Mouse (Mus musculus) midbrain, postnatal 0 days (tissue): ENCODE data around the gene Map2k3. TPM values are rescaled to one million over a fixed set of nuclear protein-coding genes. Genes with fewer than 3 reads are reported as not detected.

Experiments used
- ATAC-seq: fragments of 200-750 bp; cut with Nextera tagmentation; 2 replicates; pipeline ENCODE4 v1.8.0; 2017; ENCODE audit warnings: moderate number of reproducible peaks, mild to moderate bottlenecking, moderate TSS enrichment, moderate library complexity; ENCODE audit not compliant: low FRiP score
- DNase-seq: peaks from one replicate; pipeline ENCODE4 v3.0.0-alpha.2; 2015; ENCODE audit warnings: low spot score
- H3K27ac ChIP-seq: fragments of 300-500 bp; sonication (generic); 2 replicates; pipeline ENCODE4 v1.5.1; 2014; ENCODE audit warnings: low read depth, mild to moderate bottlenecking, low read length, mixed read lengths
- H3K27me3 ChIP-seq: fragments of 300-500 bp; sonication (generic); 2 replicates; pipeline ENCODE4 v1.6.1; 2014; ENCODE audit warnings: low read length, control low read depth, mixed read lengths; ENCODE audit not compliant: insufficient read depth
- H3K36me3 ChIP-seq: fragments of 300-500 bp; sonication (generic); 2 replicates; pipeline ENCODE4 v1.6.1; 2014; ENCODE audit warnings: low read length, control low read depth, mixed read lengths; ENCODE audit not compliant: insufficient read depth
- H3K4me1 ChIP-seq: fragments of 300-500 bp; sonication (generic); 2 replicates; pipeline ENCODE4 v1.6.1; 2014; ENCODE audit warnings: mild to moderate bottlenecking, control low read depth, antibody characterized with exemption, low read length, mixed read lengths; ENCODE audit not compliant: insufficient read depth
- H3K4me2 ChIP-seq: fragments of 300-500 bp; sonication (generic); 2 replicates; pipeline ENCODE4 v1.6.1; 2014; ENCODE audit warnings: low read depth, mild to moderate bottlenecking, low read length, mixed read lengths; ENCODE audit not compliant: poor library complexity, severe bottlenecking
- H3K4me3 ChIP-seq: fragments of 300-500 bp; sonication (generic); 2 replicates; pipeline ENCODE4 v1.5.1; 2014; ENCODE audit warnings: low read depth, mild to moderate bottlenecking, low read length, moderate library complexity
- H3K9ac ChIP-seq: fragments of 300-500 bp; sonication (generic); replicated peaks from 2 replicates; pipeline ENCODE4 v1.6.1; 2014; ENCODE audit warnings: mild to moderate bottlenecking, low read length, moderate library complexity, mixed read lengths; ENCODE audit not compliant: poor library complexity, severe bottlenecking
- H3K9me3 ChIP-seq: fragments of 300-500 bp; sonication (generic); 2 replicates; pipeline ENCODE4 v1.6.1; 2016; ENCODE audit warnings: low read length, control low read depth
- CTCF ChIP-seq: IDR thresholded peaks from 2 replicates; pipeline ENCODE4 v1.5.1; 2016; ENCODE audit warnings: antibody characterized with exemption, mild to moderate bottlenecking
- WGBS: fragments of 180-500 bp; shearing (Covaris S2); extraction: QIAGEN DNeasy Blood & Tissue Kit; methylation state at CpG from one replicate; pipeline ENCODE4 v1.1.7; 2014; 5-methylcytosine and 5-hydroxymethylcytosine counted together
- polyA plus RNA-seq: library from polyadenylated mRNA; unstranded; fragments of >200 nt; fragmentation: Nextera tagmentation; extraction: Ambion mirVana; gene quantifications from 2 replicates; pipeline ENCODE4 v1.2.1, GENCODE M21; 2015
- total RNA-seq: library from RNA; depleted of rRNA; stranded (reverse); fragments of >200 nt; gene quantifications from 2 replicates; pipeline ENCODE4 v1.2.3, GENCODE M21; 2014

Map2k3 gene
- total and polyA plus RNA-seq, 2 experiments from 2014 or later, result 10.1 to 23.4 TPM

GRCm38 (mm10) chr11:60954255-60955104, 22.6 kb downstream of the Map2k3 start:
- Histone ChIP-seq H3K9me3 (no peaks in the 10 kb centered on the region), H3K4me3 (no peak overlapping the region), H3K27ac (no peak overlapping the region), H3K9ac (no peak overlapping the region), H3K4me2 (peak overlapping the region; percentile 36), H3K4me1 (peaks cover 5% of the 10 kb centered on the region; the same call in 1 of the 2 replicates), H3K27me3 (no peaks in the 10 kb centered on the region), H3K36me3 (peaks cover 27% of the 10 kb centered on the region)
- DNase-seq (no peak), ATAC-seq (no peak)
- no peak for TF ChIP-seq CTCF
- 68% methylated on average over 10 of the region's 10 CpGs for WGBS

- no peak for ATAC-seq
- H3K27me3 ChIP-seq, result no peaks in the 10 kb centered on the region
- H3K9ac ChIP-seq, result no peak overlapping the region
- peaks cover 5% of the 10 kb centered on the region; the same call in 1 of the 2 replicates for H3K4me1 ChIP-seq
- H3K4me2 ChIP-seq, result no peak overlapping the region
- H3K36me3 ChIP-seq, result peaks cover 19% of the 10 kb centered on the region
- H3K27ac ChIP-seq, result no peak overlapping the region
- H3K4me3 ChIP-seq, result no peak overlapping the region
- no peak for DNase-seq
- no peak for TF ChIP-seq CTCF
- H3K9me3 ChIP-seq, result no peaks in the 10 kb centered on the region
- WGBS, result 82% methylated on average over 9 of the region's 9 CpGs
These were observed 24.0 kb downstream of the Map2k3 start for GRCm38 (mm10) chr11:60955621-60956383.

GRCm38 (mm10) chr11:60958948-60959347, 27.1 kb downstream of the Map2k3 start:
- H3K27ac ChIP-seq, result no peak overlapping the region
- TF ChIP-seq CTCF, result no peak

GRCm38 (mm10) chr11:60961176-60961575, 29.3 kb downstream of the Map2k3 start:
- H3K4me2 ChIP-seq, result no peak overlapping the region
- H3K27ac ChIP-seq, result no peak overlapping the region
- H3K36me3 ChIP-seq, result no peaks in the 10 kb centered on the region
- H3K4me1 ChIP-seq, result no peaks in the 10 kb centered on the region
- H3K9ac ChIP-seq, result no peak overlapping the region
- H3K9me3 ChIP-seq, result no peaks in the 10 kb centered on the region
- ATAC-seq (no peak), DNase-seq (no peak)
- WGBS, result 62% methylated on average over 1 of the region's 1 CpGs
- TF ChIP-seq CTCF, result no peak
- no peak overlapping the region for H3K4me3 ChIP-seq
- H3K27me3 ChIP-seq, result no peaks in the 10 kb centered on the region

More at GRCm38 (mm10) chr11:60958948-60959347, 27.1 kb downstream of the Map2k3 start:
- Histone ChIP-seq H3K9me3 (no peaks in the 10 kb centered on the region), H3K4me2 (no peak overlapping the region), H3K36me3 (no peaks in the 10 kb centered on the region), H3K9ac (no peak overlapping the region), H3K4me3 (no peak overlapping the region), H3K4me1 (peaks cover 3% of the 10 kb centered on the region; the same call in 1 of the 2 replicates), H3K27me3 (no peaks in the 10 kb centered on the region)
- 92% methylated on average over 4 of the region's 4 CpGs for WGBS
- no peak for ATAC-seq
- DNase-seq, result no peak

- Histone ChIP-seq H3K9me3 (no peaks in the 10 kb centered on the region), H3K4me2 (no peak overlapping the region), H3K4me1 (no peaks in the 10 kb centered on the region), H3K4me3 (no peak overlapping the region), H3K36me3 (no peaks in the 10 kb centered on the region), H3K9ac (no peak overlapping the region), H3K27ac (no peak overlapping the region), H3K27me3 (no peaks in the 10 kb centered on the region)
- ATAC-seq (no peak), DNase-seq (no peak)
- 86% methylated on average over 5 of the region's 5 CpGs for WGBS
- no peak for TF ChIP-seq CTCF
These were observed 30.9 kb downstream of the Map2k3 start for GRCm38 (mm10) chr11:60962709-60963108.

GRCm38 (mm10) chr11:60966974-60967373, 35.1 kb downstream of the Map2k3 start:
- DNase-seq (peak; percentile 19), ATAC-seq (no peak)
- no peak for TF ChIP-seq CTCF
- no peaks in the 10 kb centered on the region for H3K27me3 ChIP-seq
- H3K36me3 ChIP-seq, result no peaks in the 10 kb centered on the region
- H3K4me2 ChIP-seq, result no peak overlapping the region
- no peaks in the 10 kb centered on the region for H3K4me1 ChIP-seq
- WGBS, result 48% methylated on average over 6 of the region's 6 CpGs
- no peak overlapping the region for H3K27ac ChIP-seq
- H3K4me3 ChIP-seq, result no peak overlapping the region
- no peak overlapping the region for H3K9ac ChIP-seq
- no peaks in the 10 kb centered on the region for H3K9me3 ChIP-seq
